Mouse (Mus musculus) fat pad, adult 2 months (tissue): ENCODE data around the gene Dcaf12l1.
"Not testable (repeated sequence)": the region's sequence is repeated elsewhere in the genome, so short reads cannot be mapped to it uniquely, and the experiment has no call there.

Source experiments
- DNase-seq: peaks from one replicate; pipeline ENCODE4 v3.0.0-alpha.2; 2011; ENCODE audit warnings: low read depth, low spot score; ENCODE audit errors: extremely low read depth

The Dcaf12l1 gene

DNA sequence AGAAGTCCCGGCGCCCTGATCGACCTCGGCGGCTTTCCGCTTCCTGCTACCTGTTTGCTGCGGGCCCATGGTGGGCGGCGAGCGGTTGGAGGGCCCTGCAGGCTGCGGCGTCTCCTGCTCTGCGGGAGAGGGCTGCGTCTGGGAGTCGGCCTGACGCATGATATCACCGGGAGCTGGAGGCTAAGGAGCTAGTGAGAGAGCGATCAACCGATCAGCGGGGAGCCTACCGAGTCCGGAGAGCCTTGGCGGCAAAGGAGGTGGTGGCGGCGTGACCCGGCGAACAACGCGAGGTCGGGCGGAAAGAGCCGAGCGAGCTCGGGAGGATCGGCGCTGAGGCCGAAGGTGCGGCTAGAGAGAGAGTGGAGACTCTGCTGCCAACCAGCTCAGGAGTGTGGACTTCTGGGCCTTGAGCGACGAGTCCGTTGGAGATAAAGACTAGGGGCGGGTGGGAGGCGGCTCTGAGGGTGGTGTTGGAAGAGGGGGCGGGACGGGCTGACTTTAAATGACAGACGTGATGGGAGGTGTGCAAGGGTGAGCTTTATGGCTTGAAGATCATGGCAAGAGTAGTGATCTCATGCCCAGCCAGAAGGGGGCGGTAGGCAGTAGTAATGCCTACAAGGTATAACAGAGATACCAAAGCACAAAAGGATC, at the start of gene Dcaf12l1:
Dcaf12l1 (minus strand) TSS at position 437 of the 651 bp plus-strand sequence.
- DNase-seq: no peak

DNA sequence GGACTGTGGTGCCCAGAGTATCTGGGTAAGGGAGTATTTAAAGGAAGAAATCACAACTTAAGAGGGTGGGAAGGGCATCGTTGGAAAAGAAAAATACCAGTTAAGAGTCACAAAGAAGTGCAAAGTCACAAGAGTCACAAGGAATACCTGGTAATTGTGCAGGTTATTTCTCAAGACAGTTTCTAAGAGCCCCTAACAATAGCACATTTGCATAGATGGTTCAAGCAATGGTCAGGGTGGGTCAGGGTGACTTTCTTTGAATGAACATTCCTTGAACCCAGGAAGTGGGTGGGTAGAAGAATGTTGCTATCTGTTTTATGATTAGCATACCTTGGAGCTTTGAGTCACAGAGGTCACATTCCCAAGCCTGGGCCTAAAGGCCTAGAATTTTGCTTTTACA, 19.4 kb upstream of the Dcaf12l1 start:
- not testable (repeated sequence) for DNase-seq

DNA sequence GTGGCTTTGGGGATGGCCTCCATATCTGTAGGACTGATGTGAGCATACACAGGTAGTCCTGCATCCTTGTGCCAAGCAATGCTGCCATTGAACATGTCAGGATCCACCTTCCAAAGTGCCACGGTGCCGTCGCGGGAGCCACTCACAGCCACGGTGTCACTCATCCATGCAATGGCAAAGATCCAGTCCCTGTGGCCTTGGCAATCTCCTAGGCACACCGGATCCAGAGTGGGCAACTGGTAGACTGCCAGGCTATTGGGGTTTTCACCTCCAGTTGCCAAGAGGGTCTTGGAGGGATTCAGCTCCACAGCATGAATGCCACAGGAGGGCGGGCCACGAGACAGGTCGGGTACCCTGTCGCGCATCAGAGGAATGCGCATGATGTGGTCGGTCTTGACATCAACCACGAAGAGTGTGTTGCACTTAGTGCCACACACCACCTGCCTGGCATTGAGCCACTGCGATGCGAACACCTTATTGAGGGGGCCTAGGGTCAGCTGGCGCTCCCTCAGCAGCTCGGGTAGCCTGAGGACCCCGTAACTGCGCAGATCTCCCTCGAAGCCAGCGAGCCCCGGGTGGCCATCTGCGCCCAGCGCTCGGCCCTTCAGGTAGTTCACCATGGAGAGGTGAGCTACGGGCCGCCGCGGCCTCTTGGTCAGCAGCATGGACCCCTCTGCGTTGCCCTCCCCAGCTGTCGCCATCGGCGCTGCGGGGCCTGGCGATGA, 799 bp downstream of the Dcaf12l1 start:
- no peak for DNase-seq
